Mouse (Mus musculus): Measurements from ENCODE around the gene Gm8720.
"Not testable (repeated sequence)": the region's sequence is repeated elsewhere in the genome, so short reads cannot be mapped to it uniquely, and the experiment has no call there.

The Gm8720 gene

DNA sequence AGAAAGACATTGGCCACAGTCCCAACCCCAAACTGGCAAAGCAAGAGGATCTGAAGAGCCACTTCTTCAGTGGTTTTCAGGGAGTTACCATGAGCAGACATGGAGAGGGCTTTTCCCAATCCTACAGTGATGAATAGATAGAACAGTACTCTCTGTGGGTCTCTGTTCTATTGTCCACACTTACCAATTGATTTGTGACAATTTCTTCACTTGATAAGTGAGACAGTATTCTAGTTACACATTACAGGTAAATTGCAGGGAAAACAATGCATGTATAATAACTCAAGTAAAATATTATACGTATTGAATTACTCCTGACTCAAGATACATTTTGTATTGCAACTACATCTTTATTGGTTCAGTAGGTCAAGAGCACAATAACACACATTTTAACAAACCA lies at the start of gene Gm8720:
Gm8720 (minus strand) TSS at position 101 of the 400 bp plus-strand sequence.
- DNase-seq, result not testable (repeated sequence)

DNA sequence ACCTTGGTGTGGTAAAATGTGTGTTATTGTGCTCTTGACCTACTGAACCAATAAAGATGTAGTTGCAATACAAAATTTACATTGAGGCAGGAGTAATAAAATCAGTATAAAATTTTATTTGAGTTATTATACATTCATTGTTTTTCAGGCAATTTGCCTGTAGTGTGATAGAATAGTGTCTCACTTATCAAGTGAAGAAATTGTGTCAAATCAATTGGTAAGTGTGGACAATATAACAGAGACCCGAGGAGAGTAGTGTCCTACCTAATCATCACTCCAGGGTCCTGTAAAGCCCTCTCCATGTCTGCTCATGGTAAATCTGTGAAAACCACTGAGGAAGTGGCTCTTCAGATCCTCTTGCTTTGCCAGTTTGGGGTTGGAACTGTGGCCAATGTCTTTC lies 12.0 kb downstream of the Gm8720 start, which contains the start of gene Vmn1r163:
Vmn1r163 (plus strand) TSS at position 301 of the 400 bp plus-strand sequence.
- DNase-seq, result not testable (repeated sequence)

DNA sequence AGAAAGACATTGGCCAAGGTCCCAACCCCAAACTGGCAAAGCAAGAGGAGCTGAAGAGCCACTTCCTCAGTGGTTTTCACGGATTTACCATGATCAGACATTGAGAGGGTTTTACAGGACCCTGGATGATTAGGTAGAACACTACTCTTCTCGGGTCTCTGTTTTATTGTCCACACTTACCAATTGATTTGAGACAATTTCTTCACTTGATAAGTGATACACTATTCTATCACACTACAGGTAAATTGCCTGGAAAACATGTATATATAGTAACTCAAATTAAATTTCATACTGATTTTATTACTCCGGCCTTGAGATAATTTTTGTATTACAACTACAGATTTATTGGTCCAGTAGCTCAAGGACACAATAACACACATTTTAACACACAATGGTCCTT lies 47.4 kb downstream of the Gm8720 start, which contains the start of gene Gm4216:
Gm4216 (minus strand) TSS at position 101 of the 400 bp plus-strand sequence.
- not testable (repeated sequence) for DNase-seq

Data from cerebellum, adult 9-10 months (tissue).